Mouse (Mus musculus) MEL (cell line): ENCODE measurements around the gene Pitpnm3. TPM values are rescaled to one million over a fixed set of nuclear protein-coding genes. Genes with fewer than 3 reads are reported as not detected.

ENCODE experiments used
- DNase-seq: peaks from one replicate; pipeline ENCODE4 v3.0.0; 2011; ENCODE audit warnings: low read depth, low spot score
- H3K27ac ChIP-seq: 2 replicates; pipeline ENCODE4 v1.5.1; 2012; ENCODE audit warnings: low read depth, mild to moderate bottlenecking, control low read depth, low read length, moderate library complexity; ENCODE audit not compliant: control insufficient read depth
- H3K27me3 ChIP-seq, 2 experiments: fragments of 150-350 bp in 1 of 2; sonication (generic) in 1 of 2; 2 replicates each; pipeline ENCODE4 v1.6.1; 2012; ENCODE audit warnings: low read length in 2 of 2, mild to moderate bottlenecking in 2 of 2, improper control_type of control experiment in 1 of 2, moderate library complexity in 1 of 2; ENCODE audit not compliant: insufficient read depth in 2 of 2, control insufficient read depth in 1 of 2
- H3K36me3 ChIP-seq, 2 experiments: 2 replicates each; pipeline ENCODE4 v1.6.1; 2012 to 2014; ENCODE audit warnings: low read length in 2 of 2, improper control_type of control experiment in 1 of 2, inconsistent platforms in 1 of 2, mild to moderate bottlenecking in 1 of 2; ENCODE audit not compliant: insufficient read depth in 2 of 2, control insufficient read depth in 1 of 2
- H3K4me1 ChIP-seq, 2 experiments: fragments of 150-350 bp in 1 of 2; sonication (generic) in 1 of 2; 2 replicates each; pipeline ENCODE4 v1.6.1; 2012; ENCODE audit warnings: low read length in 2 of 2, improper control_type of control experiment in 1 of 2, mild to moderate bottlenecking in 1 of 2; ENCODE audit not compliant: insufficient read depth in 2 of 2, control insufficient read depth in 1 of 2
- H3K4me3 ChIP-seq, 2 experiments: fragments of 150-350 bp in 1 of 2; sonication (generic) in 1 of 2; 2 replicates each; pipeline ENCODE4 v1.5.1; 2012; ENCODE audit warnings: low read depth in 2 of 2, low read length in 2 of 2, mild to moderate bottlenecking in 2 of 2, moderate library complexity in 2 of 2, control low read depth in 1 of 2, improper control_type of control experiment in 1 of 2; ENCODE audit not compliant: control insufficient read depth in 1 of 2, insufficient read depth in 1 of 2
- H3K79me2 ChIP-seq: 2 replicates; pipeline ENCODE4 v1.6.1; 2012; ENCODE audit warnings: mild to moderate bottlenecking, low read length, moderate library complexity; ENCODE audit not compliant: control insufficient read depth, poor library complexity, insufficient read depth
- H3K9ac ChIP-seq: 2 replicates; pipeline ENCODE4 v1.6.1; 2012; ENCODE audit warnings: low read depth, mild to moderate bottlenecking, control low read depth, low read length, moderate library complexity; ENCODE audit not compliant: control insufficient read depth, poor library complexity, severe bottlenecking
- H3K9me3 ChIP-seq: fragments of 150-350 bp; sonication (generic); replicated peaks from 2 replicates; pipeline ENCODE4 v1.6.1; 2012; ENCODE audit warnings: mild to moderate bottlenecking, low read length, improper control_type of control experiment, moderate library complexity; ENCODE audit not compliant: insufficient read depth
- BHLHE40 ChIP-seq: IDR thresholded peaks from 2 replicates; pipeline ENCODE4 v1.6.1; 2012; ENCODE audit warnings: low read depth, mild to moderate bottlenecking, inconsistent platforms, low read length, improper control_type of control experiment, borderline replicate concordance
- E2F4 ChIP-seq: IDR thresholded peaks from 2 replicates; pipeline ENCODE4 v1.6.1; 2011; ENCODE audit warnings: low read depth, low read length, improper control_type of control experiment, borderline replicate concordance
- ELF1 ChIP-seq: IDR thresholded peaks from 2 replicates; pipeline ENCODE4 v1.6.1; 2014; ENCODE audit warnings: low read depth, mild to moderate bottlenecking, inconsistent platforms, low read length, improper control_type of control experiment, moderate library complexity
- EP300 ChIP-seq, 2 experiments: IDR thresholded peaks; 2 replicates each; pipeline ENCODE4 v1.6.1; 2011; ENCODE audit warnings: improper control_type of control experiment in 2 of 2, low read length in 2 of 2, low read depth in 1 of 2, mild to moderate bottlenecking in 1 of 2
- ETS1 ChIP-seq: IDR thresholded peaks from 2 replicates; pipeline ENCODE4 v1.6.1; 2012; ENCODE audit warnings: low read depth, mild to moderate bottlenecking, inconsistent platforms, low read length, improper control_type of control experiment, moderate library complexity
- GATA1 ChIP-seq: IDR thresholded peaks from 2 replicates; pipeline ENCODE4 v1.6.1; 2011; ENCODE audit warnings: low read depth, low read length, improper control_type of control experiment
- JUND ChIP-seq: IDR thresholded peaks from 2 replicates; pipeline ENCODE4 v1.6.1; 2011; ENCODE audit warnings: low read depth, mild to moderate bottlenecking, improper control_type of control experiment, low read length
- MXI1 ChIP-seq: IDR thresholded peaks from 2 replicates; pipeline ENCODE4 v1.6.1; 2011; ENCODE audit warnings: mild to moderate bottlenecking, low read depth, low read length, improper control_type of control experiment
- MYC ChIP-seq: IDR thresholded peaks from 2 replicates; pipeline ENCODE4 v1.6.1; 2011; ENCODE audit warnings: low read depth, mild to moderate bottlenecking, low read length, improper control_type of control experiment, moderate library complexity
- NELFE ChIP-seq: IDR thresholded peaks from 2 replicates; pipeline ENCODE4 v1.6.1; 2011; ENCODE audit warnings: low read depth, low read length, improper control_type of control experiment
- POLR2A ChIP-seq, 2 experiments: IDR thresholded peaks; 2 replicates each; pipeline ENCODE4 v1.6.1; 2011 to 2012; ENCODE audit warnings: low read length in 2 of 2, mild to moderate bottlenecking in 2 of 2, control low read depth in 1 of 2, improper control_type of control experiment in 1 of 2, low read depth in 1 of 2, moderate library complexity in 1 of 2; ENCODE audit not compliant: control insufficient read depth in 1 of 2, insufficient read depth in 1 of 2, poor library complexity in 1 of 2
- POLR2AphosphoS2 ChIP-seq: IDR thresholded peaks from 2 replicates; pipeline ENCODE4 v1.6.1; 2011; ENCODE audit warnings: low read length, improper control_type of control experiment
- POLR2AphosphoS5 ChIP-seq: IDR thresholded peaks from 2 replicates; pipeline ENCODE4 v1.6.1; 2012; ENCODE audit warnings: low read depth, borderline replicate concordance, mild to moderate bottlenecking, inconsistent platforms, low read length, moderate library complexity, mixed read lengths
- RCOR1 ChIP-seq: IDR thresholded peaks from 2 replicates; pipeline ENCODE4 v1.6.1; 2012; ENCODE audit warnings: low read depth, mild to moderate bottlenecking, inconsistent platforms, low read length, improper control_type of control experiment
- SIN3A ChIP-seq: IDR thresholded peaks from 2 replicates; pipeline ENCODE4 v1.6.1; 2012; ENCODE audit warnings: low read length, improper control_type of control experiment, inconsistent platforms
- SMC3 ChIP-seq: IDR thresholded peaks from 2 replicates; pipeline ENCODE4 v1.6.1; 2011; ENCODE audit warnings: low read depth, low read length, improper control_type of control experiment
- TAL1 ChIP-seq: IDR thresholded peaks from 2 replicates; pipeline ENCODE4 v1.6.1; 2012; ENCODE audit warnings: mild to moderate bottlenecking, inconsistent platforms, low read length, moderate library complexity, mixed read lengths
- UBTF ChIP-seq: IDR thresholded peaks from 2 replicates; pipeline ENCODE4 v1.6.1; 2012; ENCODE audit warnings: low read depth, mild to moderate bottlenecking, inconsistent platforms, low read length, improper control_type of control experiment, moderate library complexity, borderline replicate concordance; ENCODE audit not compliant: insufficient read depth
- USF2 ChIP-seq, 2 experiments: IDR thresholded peaks; 2 replicates each; pipeline ENCODE4 v1.6.1; 2011 to 2012; ENCODE audit warnings: improper control_type of control experiment in 2 of 2, low read length in 2 of 2, borderline replicate concordance in 1 of 2, inconsistent platforms in 1 of 2, low read depth in 1 of 2, mild to moderate bottlenecking in 1 of 2; ENCODE audit not compliant: insufficient read depth in 1 of 2
- ZC3H11A ChIP-seq: IDR thresholded peaks from 2 replicates; pipeline ENCODE4 v1.6.1; 2012; ENCODE audit warnings: low read depth, mild to moderate bottlenecking, inconsistent platforms, low read length, improper control_type of control experiment
- ZKSCAN1 ChIP-seq: IDR thresholded peaks from 2 replicates; pipeline ENCODE4 v1.6.1; 2012; ENCODE audit warnings: low read depth, mild to moderate bottlenecking, inconsistent platforms, low read length, improper control_type of control experiment, moderate library complexity
- ZMIZ1 ChIP-seq: IDR thresholded peaks from 2 replicates; pipeline ENCODE4 v1.6.1; 2012; ENCODE audit warnings: low read depth, mild to moderate bottlenecking, inconsistent platforms, low read length, improper control_type of control experiment, moderate library complexity
- ZNF384 ChIP-seq: IDR thresholded peaks from 2 replicates; pipeline ENCODE4 v1.6.1; 2012; ENCODE audit warnings: low read depth, mild to moderate bottlenecking, inconsistent platforms, low read length, improper control_type of control experiment
- polyA plus RNA-seq, 2 experiments: library from polyadenylated mRNA; stranded (reverse) in 1 of 2; unstranded in 1 of 2; fragments of >175 nt in 1 of 2; fragments of >200 nt in 1 of 2; gene quantifications; 2 replicates each; pipeline versions ENCODE4 v1.2.1 to v1.2.4; 2012; ENCODE audit warnings: low replicate concordance in 2 of 2, low read depth in 1 of 2; ENCODE audit not compliant: insufficient read length in 2 of 2, insufficient read depth in 1 of 2, missing spikeins in 1 of 2
- total RNA-seq: library from RNA; depleted of rRNA; stranded (reverse); fragments of 300-350 nt; gene quantifications from 2 replicates; pipeline ENCODE4 v1.2.3, GENCODE M21; 2012

Pitpnm3 gene
- total and polyA plus RNA-seq, 3 experiments = 0.24 TPM; not detected in 2

DNA sequence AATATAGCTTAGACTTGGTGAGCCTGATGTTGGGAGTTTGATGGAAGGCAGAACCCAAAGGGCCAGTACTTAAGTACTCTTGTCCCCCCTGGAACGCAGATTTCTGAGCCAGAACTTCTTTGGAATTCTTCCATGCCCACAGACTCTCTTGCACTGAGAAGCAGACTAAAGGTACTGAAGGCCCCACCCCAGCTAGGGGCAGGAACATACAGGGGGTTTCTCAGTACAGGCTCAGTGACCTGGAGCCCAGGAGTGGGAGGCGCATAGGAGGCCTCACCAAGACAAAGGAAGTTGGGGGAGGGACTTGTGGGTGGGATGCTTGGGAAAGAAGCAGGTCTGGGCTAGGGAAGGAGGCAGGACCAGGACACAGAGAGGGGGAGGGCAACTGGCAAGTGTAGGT lies 15.5 kb upstream of the Pitpnm3 start:
- peaks cover 0 to 1% of the 10 kb centered on the region in 2 experiments; a peak in 1 of 4 replicates for H3K27me3 ChIP-seq
- DNase-seq = no peak
- no peaks in the 10 kb centered on the region for H3K4me1 ChIP-seq
- TF ChIP-seq JUND (no peak), POLR2A (IDR thresholded peaks at IDR 0.05; ENCODE audit: control insufficient read depth in 1 of 2, insufficient read depth in 1 of 2, low read depth in 1 of 2, low read length in 2 of 2, poor library complexity in 1 of 2) (no peak), SIN3A (no peak), POLR2AphosphoS5 (no peak), MYC (no peak), EP300 (IDR thresholded peaks at IDR 0.05; ENCODE audit: low read depth in 1 of 2, low read length in 2 of 2) (no peak), SMC3 (no peak), POLR2AphosphoS2 (no peak), ZMIZ1 (no peak), ZC3H11A (no peak)
- no peaks in the 10 kb centered on the region for H3K36me3 ChIP-seq
- no peak overlapping the region for H3K27ac ChIP-seq
- H3K9ac ChIP-seq = no peak overlapping the region
- H3K9me3 ChIP-seq = no peaks in the 10 kb centered on the region
- no peak overlapping the region for H3K4me3 ChIP-seq
- no peaks in the 10 kb centered on the region for H3K79me2 ChIP-seq

DNA sequence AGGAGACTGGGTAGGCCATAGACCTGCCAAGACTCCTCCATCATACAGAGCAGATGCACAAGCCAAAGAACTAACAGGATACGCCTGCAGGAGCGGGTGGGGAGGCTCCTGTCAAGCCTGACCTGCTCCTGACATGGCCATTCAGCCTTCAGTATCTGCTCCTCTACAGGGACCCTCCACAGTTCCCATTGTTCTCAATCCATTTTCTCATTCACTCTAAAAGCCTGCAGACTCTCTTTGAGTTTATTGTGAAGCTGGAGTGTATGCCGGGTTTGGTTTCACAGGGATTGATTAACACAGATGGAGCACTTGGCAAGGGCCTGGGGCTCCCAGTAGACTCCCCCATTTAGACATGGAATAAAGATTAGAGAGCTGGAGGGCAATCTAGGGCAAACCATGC lies 12.3 kb upstream of the Pitpnm3 start:
- DNase-seq = no peak
- no peak overlapping the region for H3K27ac ChIP-seq
- no peak overlapping the region for H3K4me3 ChIP-seq
- H3K9me3 ChIP-seq = no peaks in the 10 kb centered on the region
- peaks cover 0 to 1% of the 10 kb centered on the region in 2 experiments; a peak in 1 of 4 replicates for H3K27me3 ChIP-seq
- no peaks in the 10 kb centered on the region for H3K79me2 ChIP-seq
- no peak overlapping the region for H3K9ac ChIP-seq
- TF ChIP-seq E2F4 (no peak), POLR2AphosphoS5 (no peak), SIN3A (no peak), ETS1 (no peak), ELF1 (no peak)
- no peaks in the 10 kb centered on the region for H3K36me3 ChIP-seq
- H3K4me1 ChIP-seq = no peaks in the 10 kb centered on the region

DNA sequence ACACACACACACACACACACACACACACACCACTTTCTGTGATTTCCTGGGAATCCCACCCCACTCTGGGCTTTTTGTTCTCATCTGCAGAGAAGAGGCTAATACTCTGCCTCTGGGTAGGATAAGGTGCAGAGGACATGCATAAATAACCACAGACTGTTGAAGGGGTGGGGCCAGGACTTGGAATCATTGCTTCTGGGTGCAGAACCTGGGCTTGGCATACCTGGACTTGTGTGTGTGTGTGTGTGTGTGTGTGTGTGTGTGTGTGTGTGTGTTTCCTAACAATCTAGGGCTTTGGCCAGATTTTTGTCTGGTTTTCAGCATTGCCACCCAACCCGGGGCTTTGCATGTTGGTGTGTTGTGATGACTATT lies 10.3 kb upstream of the Pitpnm3 start:
- Histone ChIP-seq H3K9me3 (no peaks in the 10 kb centered on the region), H3K4me3 (no peak overlapping the region), H3K27me3 (peaks cover 0 to 1% of the 10 kb centered on the region in 2 experiments; a peak in 1 of 4 replicates), H3K79me2 (no peaks in the 10 kb centered on the region), H3K9ac (no peak overlapping the region), H3K4me1 (no peaks in the 10 kb centered on the region), H3K36me3 (no peaks in the 10 kb centered on the region), H3K27ac (no peak overlapping the region)
- DNase-seq = no peak
- TF ChIP-seq MXI1 (no peak), BHLHE40 (no peak), GATA1 (no peak), EP300 (IDR thresholded peaks at IDR 0.05; ENCODE audit: low read depth in 1 of 2, low read length in 2 of 2) (no peak), USF2 (IDR thresholded peaks at IDR 0.05; ENCODE audit: borderline replicate concordance in 1 of 2, insufficient read depth in 1 of 2, low read depth in 1 of 2, low read length in 2 of 2) (no peak), RCOR1 (no peak), ELF1 (no peak), UBTF (no peak), NELFE (no peak), TAL1 (no peak), ZNF384 (no peak), POLR2AphosphoS2 (no peak), ZKSCAN1 (no peak), MYC (no peak)
